Mouse (Mus musculus): Measurements from ENCODE around the gene Rhox13. TPM values are rescaled to one million over a fixed set of nuclear protein-coding genes. Genes with fewer than 3 reads are reported as not detected.

Rhox13 gene
- not detected in 2 replicates for polyA plus RNA-seq (2015; fragmentation: Nextera tagmentation; extraction: Ambion mirVana)

- Histone ChIP-seq H3K4me2 (no peak within 1 kb of the TSS), H3K36me3 (no peaks in the 10 kb centered on the region), H3K4me3 (no peak within 1 kb of the TSS), H3K27ac (no peak within 1 kb of the TSS), H3K9ac (no peak within 1 kb of the TSS), H3K4me1 (replicated peaks) (no peaks in the 10 kb centered on the region), H3K27me3 (no peaks in the 10 kb centered on the region), H3K9me3 (replicated peaks) (peaks cover 13% of the 10 kb centered on the region; the same call in 1 of the 2 replicates)
- 94% methylated on average over 20 of the region's 20 CpGs for WGBS
- ATAC-seq (replicated peaks; ENCODE audit: insufficient number of reproducible peaks, insufficient read depth, low FRiP score, low read depth), result no peak
These were observed at the start of gene Rhox13 for GRCm38 (mm10) chrX:38120982-38121381. Gene Rhox13, plus strand, starts transcription at chrX:38121219.

- WGBS, result 23% methylated on average over 12 of the region's 12 CpGs
- Histone ChIP-seq H3K27ac (no peak overlapping the region), H3K27me3 (no peaks in the 10 kb centered on the region), H3K4me2 (no peak overlapping the region), H3K4me3 (no peak overlapping the region), H3K9ac (no peak overlapping the region), H3K4me1 (replicated peaks) (no peaks in the 10 kb centered on the region), H3K9me3 (replicated peaks) (no peaks in the 10 kb centered on the region), H3K36me3 (no peaks in the 10 kb centered on the region)
- ATAC-seq (replicated peaks; ENCODE audit: insufficient number of reproducible peaks, insufficient read depth, low FRiP score, low read depth), result no peak
These were observed 36.8 kb upstream of the Rhox13 start for GRCm38 (mm10) chrX:38084226-38084625.

GRCm38 (mm10) chrX:38085041-38085440, 36.0 kb upstream of the Rhox13 start, which contains the start of gene Rhox11:
Gene Rhox11, minus strand, starts transcription at chrX:38085141.
- H3K4me3 ChIP-seq, result no peak within 1 kb of the TSS
- WGBS, result 78% methylated on average over 9 of the region's 9 CpGs
- ATAC-seq (replicated peaks; ENCODE audit: insufficient number of reproducible peaks, insufficient read depth, low FRiP score, low read depth), result no peak
- H3K27ac ChIP-seq, result no peak within 1 kb of the TSS
- no peaks in the 10 kb centered on the region for H3K36me3 ChIP-seq
- H3K27me3 ChIP-seq, result no peaks in the 10 kb centered on the region
- H3K9ac ChIP-seq, result no peak within 1 kb of the TSS
- no peak within 1 kb of the TSS for H3K4me2 ChIP-seq
- no peaks in the 10 kb centered on the region for H3K4me1 ChIP-seq (replicated peaks)
- H3K9me3 ChIP-seq (replicated peaks), result no peaks in the 10 kb centered on the region

- WGBS, result 67% methylated on average over 4 of the region's 4 CpGs
- no peak for ATAC-seq (replicated peaks; ENCODE audit: insufficient number of reproducible peaks, insufficient read depth, low FRiP score, low read depth)
- Histone ChIP-seq H3K27ac (no peak within 1 kb of the TSS), H3K4me3 (no peak within 1 kb of the TSS), H3K4me1 (replicated peaks) (no peaks in the 10 kb centered on the region), H3K27me3 (no peaks in the 10 kb centered on the region), H3K9me3 (replicated peaks) (no peaks in the 10 kb centered on the region), H3K36me3 (no peaks in the 10 kb centered on the region), H3K4me2 (no peak within 1 kb of the TSS), H3K9ac (no peak within 1 kb of the TSS)
These were observed 10.2 kb upstream of the Rhox13 start, which contains the start of gene Rhox12 for GRCm38 (mm10) chrX:38110807-38111206. Gene Rhox12, minus strand, starts transcription at chrX:38110907.

- Histone ChIP-seq H3K4me3 (no peak overlapping the region), H3K9me3 (replicated peaks) (peaks cover 13% of the 10 kb centered on the region; the same call in 1 of the 2 replicates), H3K4me2 (no peak overlapping the region), H3K36me3 (no peaks in the 10 kb centered on the region), H3K4me1 (replicated peaks) (no peaks in the 10 kb centered on the region), H3K27me3 (no peaks in the 10 kb centered on the region), H3K27ac (no peak overlapping the region), H3K9ac (no peak overlapping the region)
- WGBS, result 76% methylated on average over 34 of the region's 34 CpGs
- no peak for ATAC-seq (replicated peaks; ENCODE audit: insufficient number of reproducible peaks, insufficient read depth, low FRiP score, low read depth)
These were observed 459 bp downstream of the Rhox13 start for GRCm38 (mm10) chrX:38121478-38121877.

- no peak overlapping the region for H3K9ac ChIP-seq
- 56% methylated on average over 1 of the region's 1 CpGs for WGBS
- H3K9me3 ChIP-seq (replicated peaks), result no peaks in the 10 kb centered on the region
- no peak for ATAC-seq (replicated peaks; ENCODE audit: insufficient number of reproducible peaks, insufficient read depth, low FRiP score, low read depth)
- no peaks in the 10 kb centered on the region for H3K4me1 ChIP-seq (replicated peaks)
- no peak overlapping the region for H3K27ac ChIP-seq
- no peak overlapping the region for H3K4me2 ChIP-seq
- no peaks in the 10 kb centered on the region for H3K36me3 ChIP-seq
- no peaks in the 10 kb centered on the region for H3K27me3 ChIP-seq
- no peak overlapping the region for H3K4me3 ChIP-seq
These were observed 38.1 kb downstream of the Rhox13 start for GRCm38 (mm10) chrX:38159097-38159496.

GRCm38 (mm10) chrX:38165315-38165714, 44.3 kb downstream of the Rhox13 start:
- H3K27me3 ChIP-seq, result no peaks in the 10 kb centered on the region
- 76% methylated on average over 3 of the region's 3 CpGs for WGBS
- no peaks in the 10 kb centered on the region for H3K4me1 ChIP-seq (replicated peaks)
- H3K27ac ChIP-seq, result no peak overlapping the region
- H3K4me2 ChIP-seq, result no peak overlapping the region
- no peak overlapping the region for H3K4me3 ChIP-seq
- no peak for ATAC-seq (replicated peaks; ENCODE audit: insufficient number of reproducible peaks, insufficient read depth, low FRiP score, low read depth)
- no peak overlapping the region for H3K9ac ChIP-seq
- H3K36me3 ChIP-seq, result no peaks in the 10 kb centered on the region
- no peaks in the 10 kb centered on the region for H3K9me3 ChIP-seq (replicated peaks)

- Histone ChIP-seq H3K4me1 (replicated peaks) (no peaks in the 10 kb centered on the region), H3K9me3 (replicated peaks) (no peaks in the 10 kb centered on the region), H3K4me3 (no peak overlapping the region), H3K27me3 (no peaks in the 10 kb centered on the region), H3K4me2 (no peak overlapping the region), H3K27ac (no peak overlapping the region), H3K9ac (no peak overlapping the region), H3K36me3 (no peaks in the 10 kb centered on the region)
- ATAC-seq (replicated peaks; ENCODE audit: insufficient number of reproducible peaks, insufficient read depth, low FRiP score, low read depth), result no peak
- 64% methylated on average over 9 of the region's 9 CpGs for WGBS
These were observed 45.0 kb downstream of the Rhox13 start for GRCm38 (mm10) chrX:38166064-38166463.

GRCm38 (mm10) chrX:38166592-38166991, 45.6 kb downstream of the Rhox13 start:
- WGBS, result 71% methylated on average over 4 of the region's 4 CpGs
- H3K9ac ChIP-seq, result no peak overlapping the region
- H3K27me3 ChIP-seq, result no peaks in the 10 kb centered on the region
- no peaks in the 10 kb centered on the region for H3K4me1 ChIP-seq (replicated peaks)
- H3K4me2 ChIP-seq, result no peak overlapping the region
- no peak overlapping the region for H3K4me3 ChIP-seq
- no peak for ATAC-seq (replicated peaks; ENCODE audit: insufficient number of reproducible peaks, insufficient read depth, low FRiP score, low read depth)
- no peak overlapping the region for H3K27ac ChIP-seq
- H3K36me3 ChIP-seq, result no peaks in the 10 kb centered on the region
- H3K9me3 ChIP-seq (replicated peaks), result no peaks in the 10 kb centered on the region

Other genes with a start within 250 kb of the Rhox13 start
- 0.10 TPM in 1 of 2 replicates, not detected in the other for gene Rhox8, start 242.3 kb upstream of the Rhox13 start, polyA plus RNA-seq (2015; fragmentation: Nextera tagmentation; extraction: Ambion mirVana)
- not detected in 2 replicates for gene Rhox7b, start 224.0 kb upstream of the Rhox13 start, polyA plus RNA-seq (2015; fragmentation: Nextera tagmentation; extraction: Ambion mirVana)
- not detected in 2 replicates for gene Rhox9, start 219.4 kb upstream of the Rhox13 start, polyA plus RNA-seq (2015; fragmentation: Nextera tagmentation; extraction: Ambion mirVana)
- gene Btg1-ps1, start 102.4 kb upstream of the Rhox13 start, polyA plus RNA-seq (2015; fragmentation: Nextera tagmentation; extraction: Ambion mirVana), result not detected in 2 replicates
- not detected in 2 replicates for gene Btg1-ps2, start 78.1 kb upstream of the Rhox13 start, polyA plus RNA-seq (2015; fragmentation: Nextera tagmentation; extraction: Ambion mirVana)
- gene Rhox10, start 54.7 kb upstream of the Rhox13 start, polyA plus RNA-seq (2015; fragmentation: Nextera tagmentation; extraction: Ambion mirVana), result not detected in 2 replicates
- gene Rhox11, start 36.1 kb upstream of the Rhox13 start, polyA plus RNA-seq (2015; fragmentation: Nextera tagmentation; extraction: Ambion mirVana), result not detected in 2 replicates
- not detected in 2 replicates for gene Rhox12, start 10.3 kb upstream of the Rhox13 start, polyA plus RNA-seq (2015; fragmentation: Nextera tagmentation; extraction: Ambion mirVana)
- gene Zbtb33, start 68.6 kb downstream of the Rhox13 start, polyA plus RNA-seq (2015; fragmentation: Nextera tagmentation; extraction: Ambion mirVana), result 2.0 and 2.2 TPM in 2 replicates
- gene Tmem255a, start 131.2 kb downstream of the Rhox13 start, polyA plus RNA-seq (2015; fragmentation: Nextera tagmentation; extraction: Ambion mirVana), result 26.8 and 27.6 TPM in 2 replicates
- gene Atp1b4, start 195.0 kb downstream of the Rhox13 start, polyA plus RNA-seq (2015; fragmentation: Nextera tagmentation; extraction: Ambion mirVana), result 0.11 and 0.20 TPM in 2 replicates